Mouse (Mus musculus) cerebellum, adult 2 months (tissue): ENCODE results near the gene Crbn.

Source experiments
- CTCF ChIP-seq: fragments of 200-500 bp; IDR thresholded peaks from 2 replicates; pipeline ENCODE4 v1.5.1; 2011; ENCODE audit warnings: low read depth, mild to moderate bottlenecking, control low read depth, low read length, moderate library complexity, borderline replicate concordance; ENCODE audit not compliant: insufficient read depth
- POLR2A ChIP-seq: fragments of 200-500 bp; IDR thresholded peaks from 2 replicates; pipeline ENCODE4 v1.6.1; 2011; ENCODE audit warnings: low read length, control low read depth, borderline replicate concordance; ENCODE audit not compliant: insufficient read depth

DNA sequence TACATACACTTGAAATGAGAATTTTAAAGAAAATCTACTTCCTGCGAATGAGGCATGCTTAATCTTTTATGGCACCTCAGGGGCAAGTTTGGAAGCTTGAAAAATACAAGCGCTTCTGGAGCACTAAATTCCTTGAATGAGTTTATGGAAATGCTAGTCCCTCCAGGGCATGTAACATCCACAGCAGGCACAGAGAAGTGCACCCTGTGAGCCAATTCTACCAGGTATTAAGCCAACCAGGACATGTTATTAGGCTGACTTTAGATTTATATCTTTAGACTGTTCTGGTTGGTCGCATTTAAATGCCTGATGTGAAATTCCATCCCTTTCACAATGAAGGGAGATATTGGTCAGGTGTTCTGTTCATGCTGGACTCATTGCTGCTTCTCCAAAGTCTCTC is 38.2 kb upstream of the Crbn start:
- TF ChIP-seq CTCF = no peak
- TF ChIP-seq POLR2A = no peak
